ENCODE assay signal across 8 mouse cellular contexts in genomic region chr11:116853512-116853928, GRCm38 (mm10). TPM values are rescaled to one million over a fixed set of nuclear protein-coding genes. Genes with fewer than 3 reads are reported as not detected.
DNase-seq lines count a peak whose midpoint lies in the region; ATAC-seq lines count a peak whose summit lies in the region.

No protein-coding gene starts in this region.

- H3K4me1 ChIP-seq in hindbrain, embryonic 14.5 days (replicated peaks; ENCODE audit: control insufficient read depth, insufficient read depth, low read length): peaks cover 30% of the 10 kb centered on the region

- no peaks in the 10 kb centered on the region for H3K9me3 ChIP-seq in hindbrain, embryonic 14.5 days (ENCODE audit: control insufficient read depth, low read length)

- H3K4me3 ChIP-seq in hindbrain, embryonic 14.5 days (replicated peaks; ENCODE audit: low read length): peak overlapping the region; percentile 99

- peak overlapping the region; percentile 70 for H3K4me2 ChIP-seq in hindbrain, embryonic 14.5 days (replicated peaks)

- WGBS in hindbrain, embryonic 14.5 days: under 1% methylated on average over 36 of the region's 36 CpGs

- H3K27ac ChIP-seq in hindbrain, embryonic 14.5 days: peak overlapping the region; percentile 96

- peak; percentile 96 for DNase-seq in R1 (ENCODE audit: low read depth, low spot score)
- DNase-seq in cerebellum, postnatal 14 days: peak; percentile 98 to 99
- peak; percentile 95 to 99 for DNase-seq in frontal cortex, postnatal 14 days (ENCODE audit: low spot score in 2 of 2)
- peak; percentile 97 for DNase-seq in hindbrain, embryonic 14.5 days (ENCODE audit: low spot score)
- peak; percentile 98 for DNase-seq in left cerebral cortex, adult 18-20 months (ENCODE audit: low spot score in 2 of 2)
- peak; percentile 97 for DNase-seq in lung, postnatal 4 days
- DNase-seq in retina, postnatal 1 day: peak; percentile 97
- peak; percentile 93 for DNase-seq in urinary bladder, postnatal 10 days (ENCODE audit: low spot score)

- H3K27me3 ChIP-seq in hindbrain, embryonic 14.5 days (ENCODE audit: control insufficient read depth, insufficient read depth, low read length): no peaks in the 10 kb centered on the region

- peak; percentile 92 for ATAC-seq in hindbrain, embryonic 14.5 days (ENCODE audit: low FRiP score)

- peaks cover 44% of the 10 kb centered on the region for H3K36me3 ChIP-seq in hindbrain, embryonic 14.5 days (replicated peaks; ENCODE audit: control insufficient read depth, insufficient read depth)

- H3K9ac ChIP-seq in hindbrain, embryonic 14.5 days: peak overlapping the region; percentile 97

RNA-seq across cellular contexts. Expression of gene Srsf2, which starts 0.6 kb away (rescaled TPM):
- polyA plus RNA-seq in hindbrain, embryonic 14.5 days (2014; fragmentation: Nextera tagmentation; extraction: Ambion mirVana): 556 and 567 TPM in 2 replicates
- total RNA-seq in left cerebral cortex, adult 18-20 months (2021): 100 to 1,000 TPM; 155 to 157 TPM

RNA-seq across cellular contexts. Expression of gene Mfsd11, which starts 1.3 kb away (rescaled TPM):
- 51.9 and 54.4 TPM in 2 replicates for polyA plus RNA-seq in hindbrain, embryonic 14.5 days (2014; fragmentation: Nextera tagmentation; extraction: Ambion mirVana)
- 10 to 100 TPM; 40.3 to 44.9 TPM for total RNA-seq in left cerebral cortex, adult 18-20 months (2021)

RNA-seq across cellular contexts. Expression of gene Jmjd6, which starts 10.3 kb away (rescaled TPM):
- polyA plus RNA-seq in hindbrain, embryonic 14.5 days (2014; fragmentation: Nextera tagmentation; extraction: Ambion mirVana): 64.6 and 65.7 TPM in 2 replicates
- 10 to 100 TPM; 28.3 to 31.3 TPM for total RNA-seq in left cerebral cortex, adult 18-20 months (2021)

RNA-seq across cellular contexts. Expression of gene Mettl23, which starts 10.4 kb away (rescaled TPM):
- polyA plus RNA-seq in hindbrain, embryonic 14.5 days (2014; fragmentation: Nextera tagmentation; extraction: Ambion mirVana): 70.0 and 73.9 TPM in 2 replicates
- 10 to 100 TPM; 23.8 to 25.8 TPM for total RNA-seq in left cerebral cortex, adult 18-20 months (2021)

RNA-seq across cellular contexts. Expression of gene Mxra7, which starts 25.7 kb away (rescaled TPM):
- 29.3 and 35.5 TPM in 2 replicates for polyA plus RNA-seq in hindbrain, embryonic 14.5 days (2014; fragmentation: Nextera tagmentation; extraction: Ambion mirVana)
- total RNA-seq in left cerebral cortex, adult 18-20 months (2021): 10 to 100 TPM; 17.5 to 20.2 TPM

Comparison
In these comparisons a context has a peak if more than half of its experiments do, and no peak if none do; other contexts are left out.
1. Peak in every context shown above with its lines: DNase-seq, ATAC-seq, H3K4me3 ChIP-seq and H3K27ac ChIP-seq.